Mouse (Mus musculus) lung, postnatal 0 days (tissue): Measurements from ENCODE around the gene Rusc1. TPM values are rescaled to one million over a fixed set of nuclear protein-coding genes. Genes with fewer than 3 reads are reported as not detected.
A peak's percentile ranks its signal among the peaks of the same experiment; 100 is the strongest.

ENCODE experiments used
- ATAC-seq: fragments of 200-750 bp; cut with Nextera tagmentation; 2 replicates; pipeline ENCODE4 v1.8.0; 2017; ENCODE audit warnings: moderate library complexity
- DNase-seq: peaks from one replicate; pipeline ENCODE4 v3.0.0-alpha.2; 2016; ENCODE audit warnings: low spot score
- H3K27ac ChIP-seq: fragments of 300-500 bp; sonication (generic); 2 replicates; pipeline ENCODE4 v1.5.1; 2014; ENCODE audit warnings: antibody characterized with exemption, mild to moderate bottlenecking, low read length, mixed read lengths
- H3K27me3 ChIP-seq: fragments of 300-500 bp; sonication (generic); replicated peaks from 2 replicates; pipeline ENCODE4 v1.6.1; 2014; ENCODE audit warnings: low read length, mixed read lengths; ENCODE audit not compliant: insufficient read depth
- H3K36me3 ChIP-seq: fragments of 300-500 bp; sonication (generic); 2 replicates; pipeline ENCODE4 v1.6.1; 2014; ENCODE audit warnings: low read length, mixed read lengths; ENCODE audit not compliant: insufficient read depth
- H3K4me1 ChIP-seq: fragments of 300-500 bp; sonication (generic); 2 replicates; pipeline ENCODE4 v1.6.1; 2014; ENCODE audit warnings: antibody characterized with exemption, low read depth, low read length, mixed read lengths; ENCODE audit not compliant: insufficient read depth
- H3K4me2 ChIP-seq: fragments of 300-500 bp; sonication (generic); replicated peaks from 2 replicates; pipeline ENCODE4 v1.6.1; 2014; ENCODE audit warnings: low read depth, mild to moderate bottlenecking, low read length, moderate library complexity, mixed read lengths
- H3K4me3 ChIP-seq: fragments of 300-500 bp; sonication (generic); 2 replicates; pipeline ENCODE4 v1.5.1; 2014; ENCODE audit warnings: low read depth, low read length
- H3K9ac ChIP-seq: fragments of 300-500 bp; sonication (generic); replicated peaks from 2 replicates; pipeline ENCODE4 v1.6.1; 2014; ENCODE audit warnings: low read depth, mild to moderate bottlenecking
- H3K9me3 ChIP-seq: fragments of 300-500 bp; sonication (generic); 2 replicates; pipeline ENCODE4 v1.6.1; 2016; ENCODE audit warnings: low read length, mixed read lengths
- CTCF ChIP-seq: IDR thresholded peaks from 2 replicates; pipeline ENCODE4 v1.5.1; 2016; ENCODE audit warnings: antibody characterized with exemption, mild to moderate bottlenecking
- EP300 ChIP-seq: IDR thresholded peaks from 2 replicates; pipeline ENCODE4 v1.6.1; 2016; ENCODE audit warnings: antibody characterized with exemption, mild to moderate bottlenecking, control low read depth
- WGBS: fragments of 180-500 bp; shearing (Covaris S2); extraction: QIAGEN DNeasy Blood & Tissue Kit; methylation state at CpG from one replicate; pipeline ENCODE4 v1.1.7; 2014; 5-methylcytosine and 5-hydroxymethylcytosine counted together
- polyA plus RNA-seq: library from polyadenylated mRNA; unstranded; fragments of >200 nt; fragmentation: Nextera tagmentation; extraction: Ambion mirVana; gene quantifications from 2 replicates; pipeline ENCODE4 v1.2.1, GENCODE M21; 2015

The Rusc1 gene
- polyA plus RNA-seq, 1 experiment from 2014 or later = 17.9 TPM

GRCm38 (mm10) chr3:89108146-89108545, 15.0 kb upstream of the Rusc1 start:
- Histone ChIP-seq H3K4me1 (no peaks in the 10 kb centered on the region), H3K36me3 (no peaks in the 10 kb centered on the region), H3K27me3 (no peaks in the 10 kb centered on the region), H3K4me3 (no peak overlapping the region), H3K9me3 (no peaks in the 10 kb centered on the region), H3K4me2 (no peak overlapping the region), H3K27ac (no peak overlapping the region), H3K9ac (no peak overlapping the region)
- TF ChIP-seq CTCF (no peak), EP300 (no peak)
- no peak for DNase-seq
- no peak for ATAC-seq
- 45% methylated on average over 1 of the region's 1 CpGs for WGBS

- H3K4me2 ChIP-seq = no peak overlapping the region
- H3K4me1 ChIP-seq = no peaks in the 10 kb centered on the region
- WGBS = 42% methylated on average over 3 of the region's 3 CpGs
- H3K36me3 ChIP-seq = no peaks in the 10 kb centered on the region
- H3K9ac ChIP-seq = no peak overlapping the region
- DNase-seq (no peak), ATAC-seq (no peak)
- no peak overlapping the region; the same call in 1 of the 2 replicates for H3K27ac ChIP-seq
- no peak for TF ChIP-seq CTCF
- no peak for TF ChIP-seq EP300
- H3K9me3 ChIP-seq = no peaks in the 10 kb centered on the region
- H3K4me3 ChIP-seq = no peak overlapping the region
- H3K27me3 ChIP-seq = no peaks in the 10 kb centered on the region
Observed at GRCm38 (mm10) chr3:89107545-89107944, 14.4 kb upstream of the Rusc1 start.

GRCm38 (mm10) chr3:89106881-89107280, 13.8 kb upstream of the Rusc1 start:
- ATAC-seq (no peak), DNase-seq (no peak)
- Histone ChIP-seq H3K27ac (no peak overlapping the region), H3K27me3 (no peaks in the 10 kb centered on the region), H3K36me3 (no peaks in the 10 kb centered on the region), H3K4me1 (no peaks in the 10 kb centered on the region), H3K4me3 (no peak overlapping the region), H3K9me3 (no peaks in the 10 kb centered on the region), H3K9ac (no peak overlapping the region), H3K4me2 (no peak overlapping the region)
- TF ChIP-seq EP300 = no peak
- no peak for TF ChIP-seq CTCF

GRCm38 (mm10) chr3:89103291-89103595, 10.1 kb upstream of the Rusc1 start:
- no peak overlapping the region for H3K9ac ChIP-seq
- H3K27me3 ChIP-seq = no peaks in the 10 kb centered on the region
- H3K27ac ChIP-seq = no peak overlapping the region
- H3K4me1 ChIP-seq = peaks cover 4% of the 10 kb centered on the region; the same call in 1 of the 2 replicates
- no peak overlapping the region for H3K4me3 ChIP-seq
- ATAC-seq (no peak), DNase-seq (no peak)
- no peak overlapping the region for H3K4me2 ChIP-seq
- no peaks in the 10 kb centered on the region for H3K9me3 ChIP-seq
- no peaks in the 10 kb centered on the region for H3K36me3 ChIP-seq
- 44% methylated on average over 4 of the region's 4 CpGs for WGBS
- TF ChIP-seq CTCF = no peak
- TF ChIP-seq EP300 = no peak

GRCm38 (mm10) chr3:89102495-89103290, 9.6 kb upstream of the Rusc1 start:
- Histone ChIP-seq H3K4me2 (peak overlapping the region; percentile 91; the same call in 1 of the 2 replicates), H3K27me3 (no peaks in the 10 kb centered on the region), H3K4me3 (no peak overlapping the region), H3K36me3 (no peaks in the 10 kb centered on the region), H3K9ac (no peak overlapping the region), H3K4me1 (peaks cover 4% of the 10 kb centered on the region; the same call in 1 of the 2 replicates), H3K27ac (no peak overlapping the region), H3K9me3 (no peaks in the 10 kb centered on the region)
- no peak for TF ChIP-seq CTCF
- TF ChIP-seq EP300 = no peak
- WGBS = 57% methylated on average over 12 of the region's 12 CpGs
- DNase-seq (no peak), ATAC-seq (no peak)

GRCm38 (mm10) chr3:89101812-89102494, 8.8 kb upstream of the Rusc1 start, which contains the start of gene Fdps:
Fdps (minus strand) TSS chr3:89101959.
- H3K4me2 ChIP-seq = peak within 1 kb of the TSS; percentile 91
- peak; percentile 100 for DNase-seq
- H3K9me3 ChIP-seq = no peaks in the 10 kb centered on the region
- peak within 1 kb of the TSS; percentile 66 for H3K4me3 ChIP-seq
- peak within 1 kb of the TSS; percentile 35; the same call in 1 of the 2 replicates for H3K27ac ChIP-seq
- no peaks in the 10 kb centered on the region for H3K27me3 ChIP-seq
- no peaks in the 10 kb centered on the region for H3K36me3 ChIP-seq
- peak; percentile 100 for ATAC-seq
- WGBS = under 1% methylated on average over 26 of the region's 26 CpGs
- H3K4me1 ChIP-seq = peaks cover 4% of the 10 kb centered on the region; the same call in 1 of the 2 replicates
- TF ChIP-seq CTCF = peak; percentile 51
- TF ChIP-seq EP300 = no peak
- H3K9ac ChIP-seq = peak within 1 kb of the TSS; percentile 35
